Mouse (Mus musculus): ENCODE data around the gene Mylk3.

DNA sequence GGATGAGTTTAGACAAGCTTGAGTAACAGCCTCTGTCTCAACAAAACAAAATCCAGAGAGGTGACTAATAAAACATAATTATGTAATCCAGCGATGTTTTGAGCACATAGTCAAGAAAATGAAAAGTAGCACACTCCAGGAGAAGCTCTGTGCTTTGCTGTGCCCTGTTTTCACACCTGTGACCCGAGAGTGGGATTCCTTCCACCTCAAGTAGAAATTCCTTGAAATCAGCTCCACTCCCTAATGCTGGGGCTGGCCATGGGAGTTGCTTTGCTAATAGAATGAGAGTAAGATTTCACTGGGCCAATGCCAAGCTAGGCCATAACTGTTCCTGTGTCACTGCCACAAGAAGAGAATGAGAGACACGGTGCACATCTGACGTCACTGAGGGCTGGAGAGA is 48.5 kb downstream of the Mylk3 start:
- TF ChIP-seq CTCF (IDR thresholded peaks at IDR 0.05; ENCODE audit: low read depth), result no peak
- TF ChIP-seq EP300 (IDR thresholded peaks at IDR 0.05; ENCODE audit: low read depth), result no peak
